Mouse (Mus musculus): ENCODE data around the gene Txndc17. TPM values are rescaled to one million over a fixed set of nuclear protein-coding genes. Genes with fewer than 3 reads are reported as not detected.
A peak's percentile ranks its signal among the peaks of the same experiment; 100 is the strongest.

The Txndc17 gene
- polyA plus RNA-seq, 1 experiment from 2014 or later = 97.9 TPM

- DNase-seq (no peak), ATAC-seq (ENCODE audit: low read depth) (no peak)
- peaks cover 36% of the 10 kb centered on the region for H3K36me3 ChIP-seq
- H3K9me3 ChIP-seq (replicated peaks) = no peaks in the 10 kb centered on the region
- H3K27me3 ChIP-seq = no peaks in the 10 kb centered on the region
- H3K4me3 ChIP-seq (replicated peaks) = no peak overlapping the region
- WGBS (ENCODE audit: insufficient replicate concordance) = 76% methylated on average over 2 of the region's 2 CpGs
- no peak overlapping the region for H3K27ac ChIP-seq
- H3K4me2 ChIP-seq = no peak overlapping the region
- no peak overlapping the region for H3K9ac ChIP-seq
- H3K4me1 ChIP-seq (replicated peaks) = 0 out of 2 replicates have a peak, but pooled peaks cover 3% of the 10 kb centered on the region
Observed at GRCm38 (mm10) chr11:72194259-72194658, 13.1 kb upstream of the Txndc17 start.

- Histone ChIP-seq H3K9me3 (replicated peaks) (no peaks in the 10 kb centered on the region), H3K27ac (no peak overlapping the region), H3K4me2 (no peak overlapping the region), H3K36me3 (peaks cover 27% of the 10 kb centered on the region), H3K4me3 (replicated peaks) (no peak overlapping the region), H3K27me3 (no peaks in the 10 kb centered on the region), H3K4me1 (replicated peaks) (0 out of 2 replicates have a peak, but pooled peaks cover 3% of the 10 kb centered on the region), H3K9ac (no peak overlapping the region)
- no peak for ATAC-seq (ENCODE audit: low read depth)
- DNase-seq = no peak
- WGBS (ENCODE audit: insufficient replicate concordance) = 75% methylated on average over 8 of the region's 8 CpGs
Observed at GRCm38 (mm10) chr11:72196506-72196905, 10.8 kb upstream of the Txndc17 start.

DNA sequence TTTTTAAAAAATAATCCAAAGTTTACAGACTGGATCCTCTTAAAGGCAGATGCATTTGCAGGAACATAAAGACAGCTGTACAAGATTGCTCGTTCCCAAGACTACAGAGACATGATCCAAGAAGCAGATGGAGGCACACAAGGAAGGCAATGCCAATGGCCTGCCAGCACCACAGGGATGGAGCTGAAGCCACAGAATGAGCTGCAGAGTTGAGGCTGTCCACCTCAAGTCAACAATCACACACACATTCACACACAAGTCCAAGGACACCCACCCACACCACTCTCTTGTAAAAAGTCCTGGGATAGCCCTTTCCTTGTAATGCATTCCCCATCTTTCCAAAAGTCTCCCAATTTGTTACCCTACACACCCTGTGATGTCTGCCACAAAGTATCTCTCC, 3.9 kb upstream of the Txndc17 start:
- DNase-seq (no peak), ATAC-seq (ENCODE audit: low read depth) (no peak)
- Histone ChIP-seq H3K27ac (no peak overlapping the region), H3K4me1 (replicated peaks) (peaks cover 29% of the 10 kb centered on the region), H3K27me3 (no peaks in the 10 kb centered on the region), H3K4me3 (replicated peaks) (no peak overlapping the region), H3K9ac (no peak overlapping the region), H3K36me3 (peaks cover 6% of the 10 kb centered on the region), H3K9me3 (replicated peaks) (no peaks in the 10 kb centered on the region), H3K4me2 (no peak overlapping the region)
- WGBS (ENCODE audit: insufficient replicate concordance) = 59% methylated on average over 1 of the region's 1 CpGs

GRCm38 (mm10) chr11:72205256-72205655, 2.1 kb upstream of the Txndc17 start:
- no peak for DNase-seq
- H3K4me3 ChIP-seq (replicated peaks) = no peak overlapping the region
- no peaks in the 10 kb centered on the region for H3K27me3 ChIP-seq
- 0 out of 2 replicates have a peak overlapping the region, but pooled peaks have one; percentile 29 for H3K9ac ChIP-seq
- H3K9me3 ChIP-seq (replicated peaks) = no peaks in the 10 kb centered on the region
- peaks cover 31% of the 10 kb centered on the region for H3K4me1 ChIP-seq (replicated peaks)
- peak overlapping the region; percentile 95; the same call in 1 of the 2 replicates for H3K4me2 ChIP-seq
- 78% methylated on average over 6 of the region's 6 CpGs for WGBS (ENCODE audit: insufficient replicate concordance)
- H3K27ac ChIP-seq = no peak overlapping the region; the same call in 1 of the 2 replicates
- no peak for ATAC-seq (ENCODE audit: low read depth)
- H3K36me3 ChIP-seq = peaks cover 8% of the 10 kb centered on the region

- Histone ChIP-seq H3K9me3 (replicated peaks) (no peaks in the 10 kb centered on the region), H3K36me3 (peaks cover 20% of the 10 kb centered on the region), H3K4me3 (replicated peaks) (peak within 1 kb of the TSS; percentile 89), H3K27ac (peak within 1 kb of the TSS; percentile 59), H3K9ac (peak within 1 kb of the TSS; percentile 82), H3K27me3 (no peaks in the 10 kb centered on the region), H3K4me1 (replicated peaks) (peaks cover 31% of the 10 kb centered on the region), H3K4me2 (peak within 1 kb of the TSS; percentile 95)
- WGBS (ENCODE audit: insufficient replicate concordance) = 1% methylated on average over 43 of the region's 43 CpGs
- ATAC-seq (ENCODE audit: low read depth) = peak; percentile 49
- DNase-seq = peak; percentile 20
Observed at GRCm38 (mm10) chr11:72206341-72207203, 775 bp upstream of the Txndc17 start, which contains the start of gene Gm43951. TSS of gene Gm43951 (minus strand) at chr11:72206840.

DNA sequence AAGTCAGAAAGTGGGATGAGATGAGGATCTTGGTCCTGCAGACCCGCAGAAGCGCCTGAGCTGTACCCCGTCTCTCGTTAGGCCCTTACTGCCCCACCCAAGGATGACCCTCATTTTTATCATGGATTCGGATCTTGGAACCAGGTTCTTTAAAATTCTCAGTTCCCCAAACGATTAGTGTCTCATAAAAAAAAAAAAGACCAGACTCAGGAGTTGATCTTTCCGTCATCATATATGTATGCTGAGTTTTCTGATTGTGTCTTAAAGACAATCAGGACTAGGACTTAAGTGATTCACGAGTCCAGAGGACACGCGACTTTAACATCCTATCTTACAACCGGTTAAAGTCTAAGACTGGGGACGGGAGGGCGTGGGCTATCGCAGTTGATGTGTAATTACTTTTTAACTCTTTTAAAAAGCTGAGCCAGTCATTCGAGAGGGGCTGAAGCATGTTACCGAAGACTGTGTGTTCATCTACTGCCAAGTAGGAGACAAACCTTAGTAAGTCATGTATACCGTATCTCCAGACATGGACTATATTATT, 559 bp downstream of the Txndc17 start:
- DNase-seq (no peak), ATAC-seq (ENCODE audit: low read depth) (no peak)
- peaks cover 31% of the 10 kb centered on the region for H3K4me1 ChIP-seq (replicated peaks)
- no peaks in the 10 kb centered on the region for H3K27me3 ChIP-seq
- peak overlapping the region; percentile 89 for H3K4me3 ChIP-seq (replicated peaks)
- H3K4me2 ChIP-seq = peak overlapping the region; percentile 95
- peak overlapping the region; percentile 82 for H3K9ac ChIP-seq
- 10% methylated on average over 17 of the region's 17 CpGs for WGBS (ENCODE audit: insufficient replicate concordance)
- peak overlapping the region; percentile 44 for H3K27ac ChIP-seq
- H3K9me3 ChIP-seq (replicated peaks) = no peaks in the 10 kb centered on the region
- H3K36me3 ChIP-seq = peaks cover 23% of the 10 kb centered on the region

GRCm38 (mm10) chr11:72214591-72215409, 7.5 kb downstream of the Txndc17 start:
- WGBS (ENCODE audit: insufficient replicate concordance) = under 1% methylated on average over 51 of the region's 51 CpGs
- ATAC-seq (ENCODE audit: low read depth) = peak; percentile 96
- Histone ChIP-seq H3K9ac (peak overlapping the region; percentile 81), H3K4me1 (replicated peaks) (peaks cover 16% of the 10 kb centered on the region), H3K4me2 (peak overlapping the region; percentile 98), H3K4me3 (replicated peaks) (peak overlapping the region; percentile 91), H3K27ac (peak overlapping the region; percentile 73), H3K27me3 (no peaks in the 10 kb centered on the region), H3K9me3 (replicated peaks) (no peaks in the 10 kb centered on the region), H3K36me3 (peaks cover 20% of the 10 kb centered on the region)
- DNase-seq = peak; percentile 92

- no peaks in the 10 kb centered on the region for H3K9me3 ChIP-seq (replicated peaks)
- H3K4me1 ChIP-seq (replicated peaks) = peaks cover 16% of the 10 kb centered on the region
- peaks cover 14% of the 10 kb centered on the region for H3K36me3 ChIP-seq
- H3K4me3 ChIP-seq (replicated peaks) = peak within 1 kb of the TSS; percentile 91
- 3% methylated on average over 29 of the region's 29 CpGs for WGBS (ENCODE audit: insufficient replicate concordance)
- H3K27ac ChIP-seq = peak within 1 kb of the TSS; percentile 73
- H3K9ac ChIP-seq = peak within 1 kb of the TSS; percentile 81
- H3K27me3 ChIP-seq = no peaks in the 10 kb centered on the region
- H3K4me2 ChIP-seq = peak within 1 kb of the TSS; percentile 98
- DNase-seq (no peak), ATAC-seq (ENCODE audit: low read depth) (peak; percentile 69)
Observed at GRCm38 (mm10) chr11:72215410-72215797, 8.1 kb downstream of the Txndc17 start, which contains the start of gene Med31. TSS of gene Med31 (minus strand) at chr11:72215592.

- no peaks in the 10 kb centered on the region for H3K9me3 ChIP-seq (replicated peaks)
- H3K27me3 ChIP-seq = no peaks in the 10 kb centered on the region
- H3K4me1 ChIP-seq (replicated peaks) = peaks cover 16% of the 10 kb centered on the region
- 67% methylated on average over 5 of the region's 5 CpGs for WGBS (ENCODE audit: insufficient replicate concordance)
- H3K36me3 ChIP-seq = no peaks in the 10 kb centered on the region
- H3K9ac ChIP-seq = no peak overlapping the region
- no peak overlapping the region for H3K4me3 ChIP-seq (replicated peaks)
- no peak overlapping the region for H3K27ac ChIP-seq
- DNase-seq (no peak), ATAC-seq (ENCODE audit: low read depth) (no peak)
- no peak overlapping the region for H3K4me2 ChIP-seq
Observed at GRCm38 (mm10) chr11:72217116-72217515, 9.8 kb downstream of the Txndc17 start.

DNA sequence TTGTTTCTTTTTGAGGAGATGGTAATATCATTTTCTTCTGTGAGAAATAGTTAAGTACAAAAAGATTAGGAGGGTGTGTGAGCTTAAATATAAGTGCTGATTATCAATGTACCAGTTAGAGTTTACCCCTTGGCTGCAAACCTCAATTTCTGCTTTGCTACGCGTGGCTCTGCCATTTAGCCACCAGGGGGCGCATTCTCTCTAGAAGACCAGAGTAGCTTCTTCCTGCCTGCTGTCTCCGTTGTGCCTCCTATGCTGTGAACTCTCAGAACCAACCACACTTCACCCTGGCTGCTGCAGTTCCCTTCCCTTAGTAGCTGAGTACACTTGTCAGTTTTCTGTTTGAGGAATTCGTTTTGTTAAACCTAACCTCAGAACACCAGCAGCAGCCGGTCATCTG, 13.9 kb downstream of the Txndc17 start:
- no peak overlapping the region for H3K9ac ChIP-seq
- H3K4me3 ChIP-seq (replicated peaks) = no peak overlapping the region
- no peak overlapping the region for H3K27ac ChIP-seq
- H3K4me1 ChIP-seq (replicated peaks) = no peaks in the 10 kb centered on the region
- WGBS (ENCODE audit: insufficient replicate concordance) = 13% methylated on average over 6 of the region's 6 CpGs
- peak; percentile 58 for DNase-seq
- no peaks in the 10 kb centered on the region for H3K27me3 ChIP-seq
- H3K4me2 ChIP-seq = no peak overlapping the region
- no peak for ATAC-seq (ENCODE audit: low read depth)
- no peaks in the 10 kb centered on the region for H3K9me3 ChIP-seq (replicated peaks)
- no peaks in the 10 kb centered on the region for H3K36me3 ChIP-seq

DNA sequence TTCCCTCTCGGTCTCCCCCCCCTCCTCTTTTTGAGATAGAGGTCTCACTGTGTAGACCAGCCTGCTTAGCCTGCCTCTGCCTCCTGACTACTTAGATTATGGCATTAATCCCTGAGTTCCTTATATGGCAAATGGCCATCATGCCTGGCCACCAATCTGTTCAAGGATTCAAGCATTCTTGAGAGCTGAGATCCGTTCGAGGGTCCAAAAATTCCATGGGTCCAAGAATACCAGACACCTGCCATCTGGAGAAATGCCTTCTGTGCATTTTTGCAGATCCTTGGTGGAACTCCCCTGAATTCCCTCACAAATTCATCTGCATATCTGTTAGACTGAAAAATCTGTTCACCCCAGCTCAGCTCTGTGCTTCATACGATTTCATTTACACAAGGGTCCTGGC, 16.1 kb downstream of the Txndc17 start:
- Histone ChIP-seq H3K4me1 (replicated peaks) (no peaks in the 10 kb centered on the region), H3K36me3 (no peaks in the 10 kb centered on the region), H3K9ac (no peak overlapping the region), H3K27me3 (no peaks in the 10 kb centered on the region), H3K27ac (no peak overlapping the region), H3K9me3 (replicated peaks) (no peaks in the 10 kb centered on the region), H3K4me2 (no peak overlapping the region), H3K4me3 (replicated peaks) (no peak overlapping the region)
- DNase-seq (no peak), ATAC-seq (ENCODE audit: low read depth) (no peak)
- 61% methylated on average over 4 of the region's 4 CpGs for WGBS (ENCODE audit: insufficient replicate concordance)
